Mouse (Mus musculus) telencephalon, adult 2 months (tissue): ENCODE measurements at regions not wholly inside any gene's neighbourhood (a gene's known extent, or its start where the extent isn't known, plus 50 kb on each side); places are given as distances from the start of the nearest gene placed in this dataset.
"Not testable (repeated sequence)": the region's sequence is repeated elsewhere in the genome, so short reads cannot be mapped to it uniquely, and the experiment has no call there.

Source experiments
- DNase-seq: peaks from one replicate; pipeline ENCODE4 v3.0.0-alpha.2; 2011; ENCODE audit warnings: low read depth, low spot score

DNA sequence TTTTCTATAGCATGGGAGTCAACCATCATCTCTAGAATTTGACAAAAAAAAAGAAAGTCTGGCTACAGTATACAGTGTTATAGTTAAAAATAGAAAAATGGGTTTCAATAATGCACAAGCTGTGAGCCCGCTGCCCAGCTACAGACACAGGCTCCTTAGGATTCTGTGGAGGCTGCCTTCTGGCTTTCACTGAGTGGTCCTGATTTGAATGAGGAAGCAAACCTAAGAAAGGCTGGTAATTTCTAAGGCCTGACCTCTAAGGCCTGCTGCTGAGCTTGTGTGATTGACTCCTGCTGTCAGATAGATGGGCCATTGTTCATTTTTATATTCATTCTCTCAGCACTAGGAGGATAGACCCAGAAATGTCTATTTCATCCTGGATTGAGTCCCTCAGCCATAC is 67.7 kb downstream of the Alg10b start:
- no peak for DNase-seq

DNA sequence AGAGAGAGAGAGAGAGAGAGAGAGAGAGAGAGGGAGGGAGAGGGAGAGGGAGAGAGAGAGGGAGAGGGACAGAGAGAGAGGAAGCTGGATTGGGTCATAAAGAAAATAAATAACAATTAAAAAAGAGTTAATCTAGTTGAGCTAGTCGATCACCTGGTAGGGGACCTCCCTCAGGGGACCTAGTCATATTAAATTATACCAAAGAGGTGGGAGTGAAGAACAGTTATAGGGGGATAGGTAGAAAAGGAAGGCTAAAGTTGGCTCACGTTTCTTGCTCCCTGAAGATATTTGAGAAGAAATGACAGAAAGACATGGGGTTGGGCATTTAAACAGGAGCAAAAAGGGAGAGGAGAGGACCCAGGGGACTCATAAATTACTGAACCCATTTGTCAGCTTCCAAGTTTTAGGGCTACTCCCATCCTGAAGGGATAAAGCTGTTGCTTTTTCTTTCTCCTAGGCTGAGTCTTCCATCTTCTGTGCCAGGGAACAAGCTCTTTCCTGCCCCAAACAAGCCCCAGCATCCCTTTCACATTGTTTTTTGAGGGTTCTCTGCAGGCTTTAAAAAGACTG is 70.3 kb downstream of the Alg10b start:
- no peak for DNase-seq

DNA sequence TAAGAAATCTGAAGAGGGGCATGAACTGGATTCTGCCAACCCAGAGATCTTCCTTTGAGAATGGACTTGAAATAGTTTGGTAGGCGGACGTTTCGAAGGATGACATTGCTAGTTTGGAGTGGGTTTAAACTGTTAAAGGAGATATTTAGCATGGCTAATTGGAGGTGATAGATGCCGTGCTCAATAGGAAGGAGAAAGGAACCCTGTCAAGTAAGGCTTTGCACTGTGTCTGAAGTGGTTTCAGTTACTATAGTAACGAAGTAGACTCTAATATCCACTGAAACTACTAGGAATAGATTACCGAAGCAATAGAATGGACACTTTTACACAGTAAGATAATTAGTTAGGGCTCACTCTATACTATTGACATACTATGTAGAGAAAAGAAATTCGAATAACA is 74.5 kb downstream of the Alg10b start:
- DNase-seq: no peak

GRCm38 (mm10) chr15:90303393-90303792 is 79.3 kb downstream of the Alg10b start:
- peak; percentile 74 for DNase-seq

- DNase-seq: no peak
Observed at GRCm38 (mm10) chr15:90305051-90305450, 80.9 kb downstream of the Alg10b start.

DNA sequence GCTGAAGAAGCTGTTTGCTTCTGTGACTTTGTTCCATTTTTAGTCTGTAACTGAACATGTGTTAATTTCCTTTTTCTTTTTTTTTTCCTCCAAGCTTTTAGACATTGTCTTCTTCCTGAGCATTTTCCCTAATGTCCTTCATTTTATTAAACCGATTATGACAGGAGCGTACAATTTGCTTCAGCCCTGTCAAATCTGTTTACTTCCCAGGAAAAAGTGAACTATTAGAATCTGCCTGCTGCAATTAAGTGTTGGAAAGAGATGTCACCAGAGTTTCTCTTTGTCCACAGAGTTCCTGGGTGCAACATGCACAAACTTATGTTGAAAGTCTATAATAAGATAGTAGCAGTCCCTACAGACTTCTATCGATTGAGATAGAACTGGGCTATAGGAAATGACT is 82.8 kb downstream of the Alg10b start:
- no peak for DNase-seq

- not testable (repeated sequence) for DNase-seq
Observed at GRCm38 (mm10) chr15:90308433-90308832, 84.3 kb downstream of the Alg10b start.

GRCm38 (mm10) chr15:90308869-90309268 is 84.8 kb downstream of the Alg10b start:
- no peak for DNase-seq

GRCm38 (mm10) chr15:90309664-90310063 is 85.6 kb downstream of the Alg10b start:
- no peak for DNase-seq

GRCm38 (mm10) chr15:90321774-90322173 is 97.7 kb downstream of the Alg10b start:
- DNase-seq: no peak

- DNase-seq: no peak
Observed at GRCm38 (mm10) chr15:90333275-90333674, 109.2 kb downstream of the Alg10b start.

- no peak for DNase-seq
Observed at GRCm38 (mm10) chr15:90333766-90334165, 109.7 kb downstream of the Alg10b start.

DNA sequence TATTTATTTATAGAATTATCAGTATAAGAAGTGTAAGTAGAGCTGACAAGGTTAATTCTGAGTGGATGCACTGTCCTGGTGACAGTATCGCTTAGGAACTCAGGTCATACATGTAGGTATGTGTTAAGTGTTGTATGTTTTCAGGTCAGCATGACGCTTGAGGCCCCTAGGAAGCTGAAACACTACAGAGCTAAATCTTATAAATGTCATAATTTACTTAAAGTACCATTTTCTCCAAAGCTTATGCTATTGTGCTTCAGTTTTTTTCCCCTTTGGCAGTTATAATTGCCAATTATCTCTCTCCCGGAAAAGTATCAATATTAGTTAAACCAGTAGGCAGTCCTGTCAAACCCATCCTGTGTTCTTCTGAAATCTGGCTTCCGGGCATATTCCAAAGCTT is 110.3 kb downstream of the Alg10b start:
- DNase-seq: no peak

DNA sequence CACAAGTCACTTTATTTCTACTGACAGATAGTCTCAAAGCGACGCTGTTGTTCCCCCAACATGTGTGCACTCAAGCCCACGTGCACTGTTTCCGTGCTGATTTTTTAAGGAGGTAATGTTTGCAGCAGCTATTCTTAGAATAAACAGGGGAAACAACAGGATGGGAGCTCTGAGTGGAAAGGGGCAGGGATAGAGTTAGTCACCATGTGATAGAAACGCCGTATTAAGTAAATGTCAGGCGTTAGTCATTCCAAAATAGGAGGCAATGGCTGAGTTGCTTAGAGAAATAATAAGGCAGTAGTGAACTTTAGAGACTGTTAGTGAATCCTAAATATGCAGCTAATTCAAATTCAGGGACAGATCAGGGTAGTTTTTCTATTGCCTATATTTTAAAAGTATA is 111.4 kb downstream of the Alg10b start:
- peak; percentile 29 for DNase-seq

GRCm38 (mm10) chr15:90340089-90340488 is 116.0 kb downstream of the Alg10b start:
- DNase-seq: no peak

DNA sequence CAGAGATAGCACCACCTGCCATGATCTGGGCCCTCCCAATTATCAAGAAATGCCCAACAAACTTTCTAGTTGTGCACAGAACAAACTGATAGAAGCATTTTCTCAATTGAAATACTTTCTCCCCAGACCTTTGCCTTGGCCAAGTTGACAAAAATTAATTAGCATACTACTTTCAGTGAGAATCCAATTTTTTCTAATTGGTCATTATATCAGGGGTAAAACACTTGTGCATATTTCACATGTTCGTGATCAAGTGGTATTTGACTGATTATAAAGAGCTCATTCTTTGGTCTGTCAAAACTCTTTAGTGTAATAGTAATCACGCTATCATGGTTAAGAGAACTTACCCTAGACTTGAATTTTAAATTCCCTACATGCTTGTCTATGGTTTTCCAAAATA is 117.2 kb downstream of the Alg10b start:
- DNase-seq: no peak

- no peak for DNase-seq
Observed at GRCm38 (mm10) chr15:90343771-90344170, 119.7 kb downstream of the Alg10b start.

- DNase-seq: no peak
Observed at GRCm38 (mm10) chr15:90344956-90345355, 120.8 kb downstream of the Alg10b start.

GRCm38 (mm10) chr15:90346162-90346561 is 122.1 kb downstream of the Alg10b start:
- no peak for DNase-seq

DNA sequence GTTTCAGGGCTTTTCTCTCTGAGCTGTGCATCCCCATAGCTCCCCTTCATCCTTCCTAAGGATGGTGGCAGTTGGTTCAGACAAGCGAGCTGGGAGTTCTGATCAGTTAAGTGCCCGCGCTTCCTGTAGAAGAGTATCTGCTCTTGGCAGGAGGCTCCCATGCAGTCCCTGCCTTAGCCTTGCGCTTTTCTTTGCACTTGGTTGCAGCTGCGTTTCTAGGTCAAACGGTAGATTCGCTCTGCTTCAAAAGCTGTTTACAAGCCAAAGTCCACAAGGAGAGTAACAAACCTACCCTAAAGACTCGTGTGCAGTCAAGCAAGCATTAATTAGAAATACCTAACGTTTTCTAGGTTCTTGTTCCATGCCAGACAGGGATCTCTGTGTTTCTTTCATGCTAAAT is 122.6 kb downstream of the Alg10b start:
- no peak for DNase-seq

DNA sequence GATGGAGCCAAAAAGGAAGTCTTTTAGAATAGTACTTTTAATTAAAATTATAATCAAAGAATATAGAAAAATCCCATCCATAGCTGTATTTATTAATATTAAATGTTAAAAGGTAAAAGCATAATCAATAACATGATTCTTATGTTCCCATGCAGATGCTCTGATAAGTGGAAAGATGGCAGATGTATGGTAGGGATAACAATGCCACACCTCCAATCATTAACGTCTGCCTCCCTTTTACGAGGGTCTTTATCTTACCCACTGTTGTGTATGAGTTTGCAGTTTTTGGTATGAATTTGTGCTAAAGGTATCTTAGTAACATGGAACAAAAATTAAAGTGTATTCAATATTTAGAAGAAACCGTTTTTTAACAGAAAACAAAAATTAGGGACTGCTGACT is 127.8 kb downstream of the Alg10b start:
- DNase-seq: no peak

GRCm38 (mm10) chr15:90365656-90366055 is 141.5 kb downstream of the Alg10b start:
- no peak for DNase-seq

GRCm38 (mm10) chr15:90377959-90378358 is 153.8 kb downstream of the Alg10b start:
- DNase-seq: no peak

DNA sequence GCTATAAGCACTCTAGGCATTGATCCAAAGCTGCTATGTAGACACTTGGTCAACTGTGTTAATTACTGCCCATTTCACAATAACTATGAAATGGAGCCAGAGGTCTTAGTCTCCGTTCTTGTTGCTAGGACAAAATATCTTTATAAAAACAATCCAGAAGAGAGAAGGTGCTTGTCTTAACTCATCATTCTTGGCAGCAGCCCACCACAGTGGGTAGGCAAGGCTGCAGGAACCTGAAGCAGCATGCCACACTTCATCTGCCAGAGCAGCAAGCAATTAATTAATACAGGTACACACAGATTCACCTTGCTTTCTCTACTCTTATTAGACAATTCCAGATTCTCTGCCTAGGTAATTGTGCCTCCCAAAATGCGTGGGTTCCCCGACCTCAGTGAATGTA is 172.8 kb downstream of the Alg10b start:
- no peak for DNase-seq
